Mouse (Mus musculus): ENCODE measurements at regions not wholly inside any gene's neighbourhood (a gene's known extent, or its start where the extent isn't known, plus 50 kb on each side); places are given as distances from the start of the nearest gene placed in this dataset.

- Histone ChIP-seq H3K9me3 (replicated peaks; ENCODE audit: control insufficient read depth, low read length) (no peaks in the 10 kb centered on the region), H3K4me3 (ENCODE audit: low read depth, low read length) (no peak overlapping the region), H3K9ac (ENCODE audit: low read depth, low read length) (no peak overlapping the region), H3K27me3 (ENCODE audit: control insufficient read depth, insufficient read depth, low read depth, low read length) (no peaks in the 10 kb centered on the region), H3K36me3 (ENCODE audit: control insufficient read depth, insufficient read depth) (no peaks in the 10 kb centered on the region), H3K4me2 (ENCODE audit: low read depth, low read length) (no peak overlapping the region), H3K27ac (ENCODE audit: low read length) (no peak overlapping the region), H3K4me1 (ENCODE audit: control insufficient read depth, low read depth, low read length) (no peaks in the 10 kb centered on the region)
- no peak for ATAC-seq (ENCODE audit: low read depth)
- WGBS (ENCODE audit: insufficient replicate concordance), result 60% methylated on average over 8 of the region's 8 CpGs
Observed at GRCm38 (mm10) chr2:172674641-172675040, 125.2 kb downstream of the Tfap2c start.

- H3K27me3 ChIP-seq (ENCODE audit: control insufficient read depth, insufficient read depth, low read depth, low read length), result no peaks in the 10 kb centered on the region
- WGBS (ENCODE audit: insufficient replicate concordance), result 45% methylated on average over 15 of the region's 15 CpGs
- H3K4me2 ChIP-seq (ENCODE audit: low read depth, low read length), result no peak overlapping the region
- H3K27ac ChIP-seq (ENCODE audit: low read length), result no peak overlapping the region
- no peaks in the 10 kb centered on the region for H3K4me1 ChIP-seq (ENCODE audit: control insufficient read depth, low read depth, low read length)
- H3K9ac ChIP-seq (ENCODE audit: low read depth, low read length), result no peak overlapping the region
- no peaks in the 10 kb centered on the region for H3K36me3 ChIP-seq (ENCODE audit: control insufficient read depth, insufficient read depth)
- no peak overlapping the region for H3K4me3 ChIP-seq (ENCODE audit: low read depth, low read length)
- no peak for ATAC-seq (ENCODE audit: low read depth)
- no peaks in the 10 kb centered on the region for H3K9me3 ChIP-seq (replicated peaks; ENCODE audit: control insufficient read depth, low read length)
Observed at GRCm38 (mm10) chr2:172675081-172675480, 125.7 kb downstream of the Tfap2c start.

- H3K4me2 ChIP-seq (ENCODE audit: low read depth, low read length), result no peak overlapping the region
- H3K27ac ChIP-seq (ENCODE audit: low read length), result no peak overlapping the region
- 26% methylated on average over 1 of the region's 1 CpGs for WGBS (ENCODE audit: insufficient replicate concordance)
- ATAC-seq (ENCODE audit: low read depth), result no peak
- H3K36me3 ChIP-seq (ENCODE audit: control insufficient read depth, insufficient read depth), result no peaks in the 10 kb centered on the region
- H3K27me3 ChIP-seq (ENCODE audit: control insufficient read depth, insufficient read depth, low read depth, low read length), result no peaks in the 10 kb centered on the region
- H3K9ac ChIP-seq (ENCODE audit: low read depth, low read length), result no peak overlapping the region
- H3K4me3 ChIP-seq (ENCODE audit: low read depth, low read length), result no peak overlapping the region
- no peaks in the 10 kb centered on the region; the same call in 1 of the 2 replicates for H3K9me3 ChIP-seq (replicated peaks; ENCODE audit: control insufficient read depth, low read length)
- no peaks in the 10 kb centered on the region for H3K4me1 ChIP-seq (ENCODE audit: control insufficient read depth, low read depth, low read length)
Observed at GRCm38 (mm10) chr2:172690196-172690595, 140.8 kb downstream of the Tfap2c start.

- no peak for ATAC-seq (ENCODE audit: low read depth)
- Histone ChIP-seq H3K4me2 (ENCODE audit: low read depth, low read length) (no peak overlapping the region), H3K27me3 (ENCODE audit: control insufficient read depth, insufficient read depth, low read depth, low read length) (no peaks in the 10 kb centered on the region), H3K9ac (ENCODE audit: low read depth, low read length) (no peak overlapping the region), H3K4me1 (ENCODE audit: control insufficient read depth, low read depth, low read length) (no peaks in the 10 kb centered on the region), H3K4me3 (ENCODE audit: low read depth, low read length) (no peak overlapping the region), H3K9me3 (replicated peaks; ENCODE audit: control insufficient read depth, low read length) (no peaks in the 10 kb centered on the region; the same call in 1 of the 2 replicates), H3K27ac (ENCODE audit: low read length) (no peak overlapping the region), H3K36me3 (ENCODE audit: control insufficient read depth, insufficient read depth) (no peaks in the 10 kb centered on the region)
- WGBS (ENCODE audit: insufficient replicate concordance), result 65% methylated on average over 9 of the region's 9 CpGs
Observed at GRCm38 (mm10) chr2:172690931-172691651, 141.7 kb downstream of the Tfap2c start.

- Histone ChIP-seq H3K27ac (ENCODE audit: low read length) (no peak overlapping the region), H3K4me2 (ENCODE audit: low read depth, low read length) (no peak overlapping the region), H3K27me3 (ENCODE audit: control insufficient read depth, insufficient read depth, low read depth, low read length) (no peaks in the 10 kb centered on the region), H3K36me3 (ENCODE audit: control insufficient read depth, insufficient read depth) (no peaks in the 10 kb centered on the region), H3K4me1 (ENCODE audit: control insufficient read depth, low read depth, low read length) (no peaks in the 10 kb centered on the region), H3K9me3 (replicated peaks; ENCODE audit: control insufficient read depth, low read length) (no peaks in the 10 kb centered on the region), H3K4me3 (ENCODE audit: low read depth, low read length) (no peak overlapping the region), H3K9ac (ENCODE audit: low read depth, low read length) (no peak overlapping the region)
- WGBS (ENCODE audit: insufficient replicate concordance), result 49% methylated on average over 6 of the region's 6 CpGs
- no peak for ATAC-seq (ENCODE audit: low read depth)
Observed at GRCm38 (mm10) chr2:172698961-172699360, 149.6 kb downstream of the Tfap2c start.

GRCm38 (mm10) chr2:172699654-172700053, 150.3 kb downstream of the Tfap2c start:
- no peak overlapping the region for H3K4me2 ChIP-seq (ENCODE audit: low read depth, low read length)
- no peak overlapping the region for H3K4me3 ChIP-seq (ENCODE audit: low read depth, low read length)
- H3K4me1 ChIP-seq (ENCODE audit: control insufficient read depth, low read depth, low read length), result no peaks in the 10 kb centered on the region
- 54% methylated on average over 4 of the region's 4 CpGs for WGBS (ENCODE audit: insufficient replicate concordance)
- no peak overlapping the region for H3K9ac ChIP-seq (ENCODE audit: low read depth, low read length)
- no peak for ATAC-seq (ENCODE audit: low read depth)
- H3K36me3 ChIP-seq (ENCODE audit: control insufficient read depth, insufficient read depth), result no peaks in the 10 kb centered on the region
- no peaks in the 10 kb centered on the region for H3K9me3 ChIP-seq (replicated peaks; ENCODE audit: control insufficient read depth, low read length)
- H3K27ac ChIP-seq (ENCODE audit: low read length), result no peak overlapping the region
- no peaks in the 10 kb centered on the region for H3K27me3 ChIP-seq (ENCODE audit: control insufficient read depth, insufficient read depth, low read depth, low read length)

GRCm38 (mm10) chr2:172710641-172711040, 161.2 kb downstream of the Tfap2c start:
- no peak overlapping the region for H3K4me2 ChIP-seq (ENCODE audit: low read depth, low read length)
- no peak overlapping the region for H3K27ac ChIP-seq (ENCODE audit: low read length)
- H3K4me3 ChIP-seq (ENCODE audit: low read depth, low read length), result no peak overlapping the region
- no peaks in the 10 kb centered on the region for H3K4me1 ChIP-seq (ENCODE audit: control insufficient read depth, low read depth, low read length)
- no peaks in the 10 kb centered on the region for H3K27me3 ChIP-seq (ENCODE audit: control insufficient read depth, insufficient read depth, low read depth, low read length)
- 64% methylated on average over 4 of the region's 4 CpGs for WGBS (ENCODE audit: insufficient replicate concordance)
- no peaks in the 10 kb centered on the region for H3K36me3 ChIP-seq (ENCODE audit: control insufficient read depth, insufficient read depth)
- no peak overlapping the region for H3K9ac ChIP-seq (ENCODE audit: low read depth, low read length)
- ATAC-seq (ENCODE audit: low read depth), result no peak
- no peaks in the 10 kb centered on the region for H3K9me3 ChIP-seq (replicated peaks; ENCODE audit: control insufficient read depth, low read length)

GRCm38 (mm10) chr2:172726701-172727100, 177.3 kb downstream of the Tfap2c start:
- WGBS (ENCODE audit: insufficient replicate concordance), result 5% methylated on average over 13 of the region's 13 CpGs

GRCm38 (mm10) chr2:172727576-172727975, 178.2 kb downstream of the Tfap2c start:
- no peak overlapping the region for H3K4me3 ChIP-seq (ENCODE audit: low read depth, low read length)
- no peak overlapping the region for H3K27ac ChIP-seq (ENCODE audit: low read length)
- ATAC-seq (ENCODE audit: low read depth), result no peak
- no peaks in the 10 kb centered on the region for H3K9me3 ChIP-seq (replicated peaks; ENCODE audit: control insufficient read depth, low read length)
- H3K9ac ChIP-seq (ENCODE audit: low read depth, low read length), result no peak overlapping the region
- H3K4me1 ChIP-seq (ENCODE audit: control insufficient read depth, low read depth, low read length), result no peaks in the 10 kb centered on the region
- WGBS (ENCODE audit: insufficient replicate concordance), result 28% methylated on average over 10 of the region's 10 CpGs
- no peak overlapping the region for H3K4me2 ChIP-seq (ENCODE audit: low read depth, low read length)
- H3K27me3 ChIP-seq (ENCODE audit: control insufficient read depth, insufficient read depth, low read depth, low read length), result peaks cover 60% of the 10 kb centered on the region
- no peaks in the 10 kb centered on the region for H3K36me3 ChIP-seq (ENCODE audit: control insufficient read depth, insufficient read depth)

More at GRCm38 (mm10) chr2:172726701-172727100, 177.3 kb downstream of the Tfap2c start:
- H3K27me3 ChIP-seq (ENCODE audit: control insufficient read depth, insufficient read depth, low read depth, low read length), result peaks cover 51% of the 10 kb centered on the region
- H3K27ac ChIP-seq (ENCODE audit: low read length), result no peak overlapping the region
- no peak for ATAC-seq (ENCODE audit: low read depth)
- H3K4me2 ChIP-seq (ENCODE audit: low read depth, low read length), result no peak overlapping the region
- no peaks in the 10 kb centered on the region for H3K4me1 ChIP-seq (ENCODE audit: control insufficient read depth, low read depth, low read length)
- no peaks in the 10 kb centered on the region for H3K9me3 ChIP-seq (replicated peaks; ENCODE audit: control insufficient read depth, low read length)
- H3K36me3 ChIP-seq (ENCODE audit: control insufficient read depth, insufficient read depth), result no peaks in the 10 kb centered on the region
- no peak overlapping the region for H3K4me3 ChIP-seq (ENCODE audit: low read depth, low read length)
- H3K9ac ChIP-seq (ENCODE audit: low read depth, low read length), result no peak overlapping the region
